Mouse (Mus musculus): ENCODE measurements around the gene Recql5. TPM values are rescaled to one million over a fixed set of nuclear protein-coding genes. Genes with fewer than 3 reads are reported as not detected.
"Not testable (repeated sequence)": the region's sequence is repeated elsewhere in the genome, so short reads cannot be mapped to it uniquely, and the experiment has no call there.

Gene Recql5
- total RNA-seq, 2 experiments from 2014 or later = 13.2 to 22.5 TPM

DNA sequence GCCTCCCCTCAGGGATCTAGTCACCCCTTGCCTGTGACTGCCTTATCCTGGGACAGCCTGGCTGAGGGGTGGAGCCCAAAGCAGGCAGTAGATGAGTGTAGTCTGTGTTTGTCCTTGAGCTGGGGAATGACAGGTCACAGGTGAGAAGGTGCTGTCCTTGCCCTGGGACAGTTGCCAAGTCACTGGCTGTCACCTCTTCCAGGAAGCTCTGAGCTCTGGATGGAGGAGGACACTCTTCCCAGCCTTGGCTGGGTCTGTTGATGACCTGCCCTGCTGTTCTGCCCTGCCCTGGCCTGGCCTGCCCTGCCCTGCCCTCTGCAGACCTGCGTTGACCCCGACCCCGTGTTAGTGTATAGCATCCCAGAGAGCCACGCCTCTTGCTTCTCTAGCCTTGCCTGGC lies 60.8 kb downstream of the Recql5 start:
- no peak for ATAC-seq (ENCODE audit: poor library complexity, severe bottlenecking)

DNA sequence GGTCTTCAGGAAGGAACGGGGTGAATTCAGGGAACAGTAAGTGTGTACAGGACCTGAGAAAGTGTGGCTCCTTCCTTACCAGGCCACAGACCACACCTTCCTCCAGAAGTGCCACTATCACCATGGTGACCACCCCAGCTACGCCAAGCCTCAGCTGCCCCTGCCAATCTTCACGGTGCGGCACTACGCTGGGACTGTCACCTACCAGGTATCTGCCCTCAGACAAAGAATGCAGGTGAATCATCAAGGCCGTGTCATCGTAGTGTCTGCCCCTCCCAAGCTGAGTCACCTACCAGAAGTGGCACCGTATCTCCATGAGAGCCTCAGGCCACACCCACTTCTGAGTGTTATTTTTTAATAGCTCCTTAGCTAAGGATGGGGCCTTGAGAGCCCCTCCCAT lies 63.9 kb downstream of the Recql5 start:
- peak; percentile 45 for ATAC-seq (ENCODE audit: poor library complexity, severe bottlenecking)

DNA sequence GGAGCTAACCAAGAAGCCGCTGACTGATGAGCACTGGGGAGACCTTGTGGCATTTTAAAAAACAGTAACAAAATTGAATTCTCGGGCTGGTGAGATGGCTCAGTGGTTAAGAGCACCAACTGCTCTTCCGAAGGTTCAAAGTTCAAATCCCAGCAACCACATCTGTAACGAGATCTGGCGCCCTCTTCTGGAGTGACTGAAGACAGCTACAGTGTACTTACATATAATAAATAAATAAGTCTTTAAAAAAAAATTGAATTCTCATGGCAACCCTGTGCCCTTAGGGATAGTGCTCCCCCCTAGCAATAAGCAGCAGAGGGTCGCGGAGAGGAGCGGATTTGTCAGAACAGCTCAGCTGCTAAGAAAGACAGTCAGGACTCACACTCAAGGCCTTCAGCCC lies 69.4 kb downstream of the Recql5 start:
- no peak for ATAC-seq (ENCODE audit: poor library complexity, severe bottlenecking)

GRCm38 (mm10) chr11:115859143-115859945 lies 73.9 kb downstream of the Recql5 start:
- ATAC-seq (ENCODE audit: poor library complexity, severe bottlenecking) = peak; percentile 87

DNA sequence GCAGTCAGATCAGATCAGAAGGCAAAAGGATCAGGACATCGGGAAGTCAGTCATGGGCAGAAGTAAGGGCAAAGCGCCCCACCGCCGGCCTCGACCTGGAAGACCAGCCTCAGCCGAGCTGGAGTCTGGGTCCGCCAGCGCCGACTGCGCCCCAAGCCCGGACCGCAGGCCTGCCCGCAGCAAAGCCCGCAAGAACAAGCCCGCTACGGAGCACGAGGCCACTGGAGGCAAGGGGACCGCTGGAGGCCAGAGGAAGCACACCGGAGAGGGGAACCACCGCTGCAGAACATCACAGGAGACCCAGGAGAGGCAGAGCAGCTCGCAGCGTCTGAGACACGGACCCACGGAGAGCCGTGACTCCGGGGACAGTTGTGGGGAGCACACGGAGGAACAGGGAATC lies 74.9 kb downstream of the Recql5 start, which contains the start of gene Myo15b:
Gene Myo15b, plus strand, starts transcription at position 53 of the 400 bp plus-strand sequence.
- no peak for ATAC-seq (ENCODE audit: poor library complexity, severe bottlenecking)

- ATAC-seq (ENCODE audit: poor library complexity, severe bottlenecking) = no peak
Measured at GRCm38 (mm10) chr11:115857936-115858335, 75.3 kb downstream of the Recql5 start.

DNA sequence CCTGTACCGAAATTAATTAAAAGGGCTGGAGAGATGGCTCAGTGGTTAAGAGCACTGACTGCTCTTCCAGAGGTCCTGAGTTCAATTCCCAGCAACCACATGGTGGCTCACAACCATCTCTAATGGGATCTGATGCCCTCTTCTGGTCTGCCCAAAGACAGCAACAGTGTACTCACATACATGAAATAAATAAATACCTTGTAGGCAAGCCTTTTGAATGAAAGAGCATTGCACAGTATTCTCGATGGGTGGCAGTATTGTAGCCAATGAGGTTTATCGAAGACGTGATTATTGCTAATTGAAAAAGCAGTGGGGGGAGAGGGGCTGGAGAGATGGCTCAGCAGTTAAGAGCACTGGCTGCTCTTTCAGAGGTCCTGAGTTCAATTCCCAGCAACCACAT lies 76.1 kb downstream of the Recql5 start:
- not testable (repeated sequence) for ATAC-seq (ENCODE audit: poor library complexity, severe bottlenecking)

DNA sequence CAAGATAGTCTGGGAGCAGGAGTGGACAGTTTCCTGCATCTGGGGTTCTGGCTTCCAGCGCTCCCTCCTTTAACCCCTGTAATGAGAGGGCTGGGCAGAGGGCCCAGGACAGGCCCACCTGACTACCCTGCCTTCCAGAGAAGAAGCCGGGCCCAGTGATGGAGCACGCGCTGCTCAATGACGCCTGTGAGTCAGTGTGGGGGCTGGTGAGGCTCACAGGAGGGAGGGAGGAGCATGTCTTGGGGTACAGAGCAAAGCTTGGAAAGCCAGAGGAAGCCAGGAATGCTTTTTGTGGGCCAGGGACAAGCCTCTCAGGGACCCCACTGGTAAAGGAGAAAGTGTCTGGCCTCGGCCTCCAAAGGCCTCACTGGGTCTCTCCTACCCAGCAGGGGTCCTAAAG lies 78.6 kb downstream of the Recql5 start:
- no peak for ATAC-seq (ENCODE audit: poor library complexity, severe bottlenecking)

- no peak for ATAC-seq (ENCODE audit: poor library complexity, severe bottlenecking)
Measured at GRCm38 (mm10) chr11:115845819-115846218, 87.5 kb downstream of the Recql5 start.

DNA sequence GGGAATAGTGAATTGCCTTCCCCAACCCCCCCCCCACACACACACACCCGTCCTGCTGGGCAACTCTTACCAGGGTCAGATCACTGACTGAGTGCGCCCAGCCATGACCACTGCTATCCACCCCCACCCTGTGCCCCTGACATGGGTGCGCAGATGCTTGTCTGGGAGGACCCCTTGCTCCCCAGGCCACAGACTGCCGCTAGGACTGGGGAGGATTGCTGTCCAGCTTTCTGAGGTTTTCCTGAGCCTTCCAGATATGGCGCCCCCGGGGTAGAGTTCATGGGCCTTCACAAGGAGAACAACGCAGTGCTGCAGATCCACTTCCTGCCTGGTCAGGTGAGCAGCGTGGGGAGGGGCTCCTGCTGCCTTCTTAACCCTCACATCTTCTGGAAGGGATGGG lies 89.0 kb downstream of the Recql5 start:
- no peak for ATAC-seq (ENCODE audit: poor library complexity, severe bottlenecking)

DNA sequence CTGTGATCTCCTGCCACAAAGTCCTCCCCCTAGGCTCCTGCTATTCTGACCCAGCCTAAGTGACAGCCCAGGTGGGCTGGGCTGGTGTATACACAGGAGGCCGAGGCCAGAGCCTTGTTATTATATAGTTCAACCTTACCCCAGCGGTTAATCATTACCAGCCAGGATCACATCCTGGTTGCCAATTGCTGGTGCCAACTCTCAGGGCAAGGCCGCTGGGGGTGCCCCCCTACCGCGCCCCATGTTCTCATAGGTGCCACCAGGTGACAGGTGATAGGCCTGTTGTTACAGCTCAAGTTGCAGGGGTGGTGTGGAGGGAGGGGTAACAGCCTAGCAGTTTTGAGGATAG lies 89.4 kb downstream of the Recql5 start:
- ATAC-seq (ENCODE audit: poor library complexity, severe bottlenecking) = no peak

- ATAC-seq (ENCODE audit: poor library complexity, severe bottlenecking) = no peak
Measured at GRCm38 (mm10) chr11:115843141-115843890, 90.0 kb downstream of the Recql5 start.

Other genes with a start within 250 kb of the Recql5 start
- gene Grb2, start 224.9 kb downstream of the Recql5 start, total RNA-seq (2015) = 109 TPM in 2 replicates
- gene Grb2, start 224.9 kb downstream of the Recql5 start, total RNA-seq (2017) = 68.7 and 124 TPM in 2 replicates
- gene Tmem94, start 168.0 kb downstream of the Recql5 start, total RNA-seq (2015) = 16.1 and 17.1 TPM in 2 replicates
- 15.9 and 18.8 TPM in 2 replicates for gene Tmem94, start 168.0 kb downstream of the Recql5 start, total RNA-seq (2017)
- 1.6 and 2.5 TPM in 2 replicates for gene Caskin2, start 119.8 kb downstream of the Recql5 start, total RNA-seq (2015)
- 1.7 and 3.0 TPM in 2 replicates for gene Caskin2, start 119.8 kb downstream of the Recql5 start, total RNA-seq (2017)
- 2.6 and 5.4 TPM in 2 replicates for gene Tsen54, start 118.8 kb downstream of the Recql5 start, total RNA-seq (2015)
- 7.0 and 16.3 TPM in 2 replicates for gene Tsen54, start 118.8 kb downstream of the Recql5 start, total RNA-seq (2017)
- gene Llgl2, start 109.4 kb downstream of the Recql5 start, total RNA-seq (2015) = 3.4 and 5.0 TPM in 2 replicates
- 5.2 and 6.0 TPM in 2 replicates for gene Llgl2, start 109.4 kb downstream of the Recql5 start, total RNA-seq (2017)
- 0.51 TPM in 1 of 2 replicates, not detected in the other for gene Myo15b, start 75.1 kb downstream of the Recql5 start, total RNA-seq (2015)
- gene Myo15b, start 75.1 kb downstream of the Recql5 start, total RNA-seq (2017) = 0.04 and 0.33 TPM in 2 replicates
- gene Smim5, start 33.5 kb downstream of the Recql5 start, total RNA-seq (2015) = 37.5 and 48.1 TPM in 2 replicates
- gene Smim5, start 33.5 kb downstream of the Recql5 start, total RNA-seq (2017) = 40.4 and 42.5 TPM in 2 replicates
- gene Smim6, start 21.5 kb downstream of the Recql5 start, total RNA-seq (2015) = 2.7 and 4.9 TPM in 2 replicates
- gene Smim6, start 21.5 kb downstream of the Recql5 start, total RNA-seq (2017) = 0.73 TPM in 1 of 2 replicates, not detected in the other
- gene Sap30bp, start 195 bp downstream of the Recql5 start, total RNA-seq (2015) = 18.6 and 22.6 TPM in 2 replicates
- gene Sap30bp, start 195 bp downstream of the Recql5 start, total RNA-seq (2017) = 158 and 190 TPM in 2 replicates
- 0.09 TPM in 1 of 2 replicates, not detected in the other for gene Itgb4, start 41.2 kb upstream of the Recql5 start, total RNA-seq (2015)
- not detected in 2 replicates for gene Itgb4, start 41.2 kb upstream of the Recql5 start, total RNA-seq (2017)
- gene Galk1, start 79.2 kb upstream of the Recql5 start, total RNA-seq (2015) = 4.6 and 5.0 TPM in 2 replicates
- 10.4 and 10.8 TPM in 2 replicates for gene Galk1, start 79.2 kb upstream of the Recql5 start, total RNA-seq (2017)
- 756 and 808 TPM in 2 replicates for gene H3f3b, start 94.5 kb upstream of the Recql5 start, total RNA-seq (2015)
- gene H3f3b, start 94.5 kb upstream of the Recql5 start, total RNA-seq (2017) = 735 and 795 TPM in 2 replicates
- gene Unk, start 96.8 kb upstream of the Recql5 start, total RNA-seq (2015) = 10.1 and 10.5 TPM in 2 replicates
- 7.8 and 8.3 TPM in 2 replicates for gene Unk, start 96.8 kb upstream of the Recql5 start, total RNA-seq (2017)
- gene Unc13d, start 144.5 kb upstream of the Recql5 start, total RNA-seq (2015) = 16.5 and 18.2 TPM in 2 replicates
- 26.7 and 27.7 TPM in 2 replicates for gene Unc13d, start 144.5 kb upstream of the Recql5 start, total RNA-seq (2017)
- 89.9 and 100 TPM in 2 replicates for gene Wbp2, start 153.5 kb upstream of the Recql5 start, total RNA-seq (2015)
- 39.5 and 49.8 TPM in 2 replicates for gene Wbp2, start 153.5 kb upstream of the Recql5 start, total RNA-seq (2017)
- 0.47 TPM in 1 of 2 replicates, not detected in the other for gene Trim47, start 193.7 kb upstream of the Recql5 start, total RNA-seq (2015)
- 0.07 TPM in 1 of 2 replicates, not detected in the other for gene Trim47, start 193.7 kb upstream of the Recql5 start, total RNA-seq (2017)
- 15.8 and 15.9 TPM in 2 replicates for gene Trim65, start 197.7 kb upstream of the Recql5 start, total RNA-seq (2015)
- 7.9 and 10.7 TPM in 2 replicates for gene Trim65, start 197.7 kb upstream of the Recql5 start, total RNA-seq (2017)
- 14.6 and 17.3 TPM in 2 replicates for gene Mrpl38, start 205.4 kb upstream of the Recql5 start, total RNA-seq (2015)
- 6.9 and 10.0 TPM in 2 replicates for gene Mrpl38, start 205.4 kb upstream of the Recql5 start, total RNA-seq (2017)
- gene Fbf1, start 234.7 kb upstream of the Recql5 start, total RNA-seq (2015) = 2.9 and 5.9 TPM in 2 replicates
- 5.7 and 6.3 TPM in 2 replicates for gene Fbf1, start 234.7 kb upstream of the Recql5 start, total RNA-seq (2017)

Measured in megakaryocyte, adult 5-6 weeks (primary cell).